Mouse (Mus musculus) brain, embryonic 18.5 days (tissue): ENCODE data around the gene Apod.
"Not testable (repeated sequence)": the region's sequence is repeated elsewhere in the genome, so short reads cannot be mapped to it uniquely, and the experiment has no call there.

Experiments used
- DNase-seq: peaks from one replicate; pipeline ENCODE4 v3.0.0-alpha.2; 2012; ENCODE audit warnings: low read depth, low spot score

Apod gene

GRCm38 (mm10) chr16:31321501-31321900 lies 6.9 kb upstream of the Apod start:
- DNase-seq: no peak

DNA sequence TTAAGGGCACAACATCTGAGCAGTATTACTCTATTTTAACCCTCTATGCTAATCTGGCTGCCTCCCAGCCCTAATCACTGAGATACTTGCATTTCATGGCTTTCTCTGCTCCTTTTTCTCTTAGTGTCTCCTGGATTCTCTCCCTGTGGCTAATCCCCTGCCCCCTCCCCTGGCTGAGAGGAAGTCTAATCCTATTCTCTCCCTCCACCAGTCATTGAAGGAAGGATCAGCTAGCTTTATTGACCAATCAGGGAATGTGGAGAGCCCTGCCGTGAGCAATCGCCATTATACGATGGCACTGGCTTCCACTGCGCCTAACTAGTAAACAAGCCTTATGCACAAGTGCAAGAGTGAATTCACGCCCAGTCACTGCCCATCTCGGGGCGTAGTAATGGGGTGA lies 6.3 kb upstream of the Apod start:
- no peak for DNase-seq

DNA sequence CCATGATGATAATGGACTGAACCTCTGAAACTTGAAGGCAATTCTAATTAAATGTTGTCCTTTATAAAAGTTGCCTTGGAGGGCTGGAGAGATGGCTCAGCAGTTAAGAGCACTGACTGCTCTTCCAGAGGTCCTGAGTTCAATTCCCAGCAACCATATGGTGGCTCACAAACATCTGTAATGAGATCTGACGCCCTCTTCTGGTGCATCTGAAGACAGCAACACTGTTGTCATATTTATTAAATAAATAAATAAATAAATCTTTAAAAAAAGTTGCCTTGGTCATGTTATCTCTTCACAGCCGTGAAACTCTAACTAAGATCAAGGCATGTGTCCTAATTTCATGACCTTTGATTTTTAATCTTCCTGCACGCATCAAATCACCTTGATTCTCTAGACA lies 5.1 kb upstream of the Apod start:
- not testable (repeated sequence) for DNase-seq

DNA sequence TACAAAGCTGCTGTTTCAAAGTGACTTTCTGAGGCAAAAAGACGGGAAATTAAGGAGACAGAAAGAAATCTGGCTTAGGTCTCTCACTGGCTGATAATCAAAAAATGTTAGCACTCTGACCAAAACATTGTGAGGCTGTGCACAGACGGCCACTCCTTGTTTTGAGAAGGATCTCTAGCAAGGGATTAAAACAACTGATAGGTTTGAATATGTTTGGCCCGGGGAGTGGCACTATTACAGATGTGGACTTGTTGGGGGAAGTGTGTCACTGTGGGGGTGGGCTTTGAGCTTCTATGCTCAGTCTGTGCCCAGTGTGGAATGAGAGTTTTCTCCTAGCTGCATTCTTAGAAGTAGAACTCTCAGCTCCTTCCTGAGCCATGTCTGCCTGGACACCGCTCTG lies 4.7 kb upstream of the Apod start:
- DNase-seq: no peak

DNA sequence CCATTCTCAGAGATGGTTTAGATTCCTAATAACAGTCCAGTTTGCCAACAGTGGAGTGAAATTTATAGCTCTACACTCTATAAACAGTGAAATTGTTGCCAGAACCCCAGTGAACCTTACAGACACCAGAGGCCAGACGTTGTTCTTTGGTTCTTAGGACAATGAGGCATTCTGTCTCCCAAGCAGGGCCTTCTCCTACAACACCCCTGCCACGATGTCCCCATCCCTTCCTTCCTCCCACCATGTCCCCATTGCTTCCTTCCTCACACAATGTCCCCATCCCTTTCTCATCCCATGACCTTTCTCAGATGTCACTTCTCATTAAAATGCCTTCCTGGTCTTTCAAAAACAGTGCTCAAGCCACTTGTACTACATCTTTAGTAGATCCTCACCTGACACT lies 3.8 kb upstream of the Apod start:
- no peak for DNase-seq

GRCm38 (mm10) chr16:31316246-31317143 lies 1.9 kb upstream of the Apod start:
- DNase-seq: not testable (repeated sequence)

DNA sequence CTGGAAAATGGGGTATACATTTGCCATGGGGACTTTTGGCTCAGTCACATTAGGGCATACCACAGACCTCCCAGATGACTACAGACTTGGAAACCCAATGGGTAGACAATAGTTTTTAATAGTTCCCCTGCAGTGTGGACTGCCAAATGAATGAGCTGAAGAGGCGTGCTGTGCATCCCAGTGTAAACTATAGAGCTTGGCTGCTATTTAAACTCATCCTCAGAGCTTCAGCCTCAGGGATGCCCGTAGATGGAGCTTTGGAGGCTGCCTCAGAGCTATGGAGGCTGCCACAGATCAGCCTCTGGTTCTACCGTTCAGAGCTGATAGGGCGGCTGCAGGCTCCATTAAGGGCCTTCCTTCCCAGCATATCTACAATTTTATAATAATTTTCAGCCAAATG lies 686 bp upstream of the Apod start:
- DNase-seq: no peak

DNA sequence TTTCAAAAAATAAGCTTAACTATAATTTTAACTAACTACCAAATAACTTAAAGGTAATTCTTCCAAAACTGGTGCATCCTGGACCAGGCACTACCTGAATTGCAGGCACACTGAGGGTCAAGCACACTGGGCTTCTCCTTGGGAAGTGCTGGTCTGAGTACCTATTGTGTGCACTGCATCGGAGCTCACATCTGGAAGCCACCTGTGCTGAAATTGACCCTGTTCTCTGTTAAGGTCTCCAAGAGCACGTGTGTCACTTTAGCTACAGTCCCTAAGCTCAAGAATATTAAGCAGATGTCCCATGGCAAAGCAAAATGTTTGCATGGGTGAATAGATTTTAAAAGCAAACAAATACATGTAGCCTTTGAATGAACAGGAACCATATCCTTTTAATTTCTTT lies 997 bp downstream of the Apod start:
- no peak for DNase-seq

- DNase-seq: no peak
Measured at GRCm38 (mm10) chr16:31312296-31312695, 2.3 kb downstream of the Apod start.

DNA sequence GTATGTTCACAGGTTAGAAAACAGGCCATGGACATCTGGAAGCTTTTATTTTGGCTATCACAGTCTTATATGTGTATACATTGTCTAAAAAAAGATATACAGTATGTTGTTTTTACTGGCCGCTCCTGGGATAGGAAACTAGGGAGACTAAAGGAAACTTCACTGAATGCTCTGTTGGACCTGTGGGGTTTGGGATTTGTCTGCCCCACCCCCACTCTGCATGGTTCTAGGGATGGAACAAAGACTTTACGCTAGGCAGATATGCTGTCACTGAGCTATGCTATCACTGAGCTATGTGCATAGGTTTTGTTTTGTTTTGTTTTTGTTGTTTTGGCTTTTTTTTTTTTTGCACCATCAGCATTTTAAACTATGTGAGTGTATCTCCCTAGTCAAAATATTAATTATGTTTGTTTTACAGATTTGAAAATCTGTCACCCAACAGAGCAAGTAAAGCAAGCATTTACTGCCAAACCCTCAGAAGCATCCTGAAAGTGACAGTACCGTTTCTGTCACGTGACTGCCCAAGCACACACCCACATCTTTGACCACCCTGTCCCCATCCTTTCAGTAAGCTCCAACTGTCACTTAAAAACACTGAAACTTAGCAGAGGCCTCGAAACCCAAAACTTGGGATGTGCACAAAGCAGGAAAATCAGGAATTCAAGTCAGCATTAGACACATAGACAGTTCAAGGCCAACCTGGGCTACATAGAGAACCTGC lies 9.2 kb downstream of the Apod start:
- no peak for DNase-seq

DNA sequence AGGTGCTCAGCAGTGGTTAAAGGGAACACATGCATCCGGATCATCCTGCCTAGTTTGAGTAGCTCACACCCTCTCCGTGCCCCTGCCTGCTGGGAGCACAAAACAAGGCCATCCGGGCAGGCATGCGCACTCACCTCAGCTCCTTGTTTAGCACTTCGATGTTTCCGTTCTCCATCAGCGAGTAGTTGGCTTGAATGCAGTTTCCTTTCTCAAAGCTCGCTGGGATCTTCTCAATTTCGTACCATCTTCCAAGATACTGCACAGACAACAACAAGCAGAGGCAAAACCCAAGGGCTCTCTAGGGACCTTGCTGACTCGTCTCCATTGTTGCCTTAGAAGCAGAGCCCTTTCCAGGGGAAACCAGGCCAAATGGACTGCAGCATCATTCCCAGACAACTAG lies 11.3 kb downstream of the Apod start:
- no peak for DNase-seq

DNA sequence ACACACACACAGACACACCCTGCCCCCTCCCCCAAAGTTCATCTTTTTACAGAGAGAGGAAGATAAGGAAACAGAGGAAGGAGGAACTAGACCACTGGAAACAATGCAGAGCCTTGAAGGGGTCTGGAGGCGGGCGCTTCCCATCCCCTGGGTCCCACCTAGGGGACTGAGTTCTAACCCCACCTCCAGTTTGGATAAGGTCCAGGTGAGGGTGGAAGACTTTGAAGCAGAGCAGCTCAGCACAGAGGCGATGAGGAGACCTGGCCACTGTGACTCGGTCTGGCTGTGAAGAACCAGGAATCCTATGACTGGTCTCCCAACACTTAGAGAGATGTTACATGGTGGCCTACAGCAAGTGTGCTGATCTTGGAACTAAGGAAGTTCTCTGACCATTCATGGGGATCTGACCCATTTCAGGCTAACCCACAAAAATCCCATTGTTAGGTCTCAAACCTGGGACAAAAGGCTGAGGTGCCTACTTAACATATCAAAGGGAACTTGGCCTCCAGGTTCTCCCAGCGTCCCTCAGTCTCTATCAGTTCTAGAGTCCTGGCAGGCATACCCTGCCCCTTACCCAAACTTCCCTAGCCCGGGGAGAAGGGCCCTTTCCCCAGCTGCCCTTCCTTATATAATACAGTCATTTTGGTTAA lies 13.6 kb downstream of the Apod start:
- no peak for DNase-seq

GRCm38 (mm10) chr16:31300467-31300866 lies 14.1 kb downstream of the Apod start:
- DNase-seq: no peak

GRCm38 (mm10) chr16:31299960-31300353 lies 14.7 kb downstream of the Apod start:
- no peak for DNase-seq

DNA sequence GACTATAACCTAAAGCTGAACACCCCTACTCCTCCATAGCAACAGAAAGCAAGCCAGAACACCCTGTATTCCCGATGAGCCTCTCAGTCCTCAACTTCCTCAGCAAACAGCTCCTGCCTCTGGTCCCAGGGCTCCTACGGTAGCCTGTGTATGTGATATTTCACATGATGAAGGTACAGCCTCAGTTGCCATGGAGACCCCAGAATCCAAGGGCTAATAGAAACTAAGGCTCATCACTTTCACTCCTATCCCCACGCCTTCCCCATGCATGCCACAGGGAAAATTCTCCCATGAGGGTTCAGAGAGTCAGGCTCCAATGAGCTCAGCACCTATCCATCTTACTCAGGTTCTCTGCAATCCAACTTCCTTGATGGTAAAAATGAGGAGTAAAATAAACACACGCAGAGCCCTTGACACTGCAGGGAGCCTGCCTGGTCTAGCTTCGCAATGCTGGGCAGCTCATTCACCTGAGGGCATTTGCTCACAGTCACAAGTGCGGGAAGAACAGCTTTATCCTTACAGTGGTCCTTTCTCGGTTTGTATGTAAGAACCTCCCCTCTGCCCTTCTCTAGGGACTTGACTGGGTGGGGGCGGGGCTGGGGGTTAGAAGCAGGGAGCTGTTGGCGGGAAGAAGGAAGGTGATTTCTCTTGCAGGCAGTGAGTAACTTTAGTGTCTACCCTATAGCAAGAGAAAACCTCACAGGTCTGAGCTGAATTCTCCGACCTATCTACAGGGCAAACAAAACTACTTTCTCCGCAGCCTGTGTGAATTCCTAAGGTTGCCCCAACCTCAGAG lies 15.2 kb downstream of the Apod start:
- DNase-seq: no peak

- DNase-seq: no peak
Measured at GRCm38 (mm10) chr16:31297113-31297512, 17.5 kb downstream of the Apod start.

- no peak for DNase-seq
Measured at GRCm38 (mm10) chr16:31293761-31294160, 20.8 kb downstream of the Apod start.

- no peak for DNase-seq
Measured at GRCm38 (mm10) chr16:31290751-31291365, 23.8 kb downstream of the Apod start.

DNA sequence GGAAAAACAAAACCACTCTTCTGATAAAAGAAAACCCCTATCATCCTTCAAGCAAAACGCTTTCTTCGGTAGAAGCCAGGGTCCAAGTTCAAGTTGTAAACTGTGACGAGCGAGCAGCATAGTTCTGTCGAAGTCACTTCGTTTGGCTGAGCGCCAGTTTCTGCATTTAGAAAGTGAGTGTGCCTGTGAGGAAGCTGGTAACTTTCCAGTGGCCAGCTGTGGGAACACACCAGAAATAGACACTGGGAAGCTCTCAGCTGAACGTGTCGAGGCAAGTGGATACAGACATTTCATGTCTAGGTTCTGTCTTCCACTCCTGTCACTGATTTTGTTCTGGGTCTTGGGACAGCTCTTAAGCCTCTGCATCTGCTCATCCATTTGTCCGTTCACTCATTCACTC lies 24.3 kb downstream of the Apod start:
- no peak for DNase-seq

DNA sequence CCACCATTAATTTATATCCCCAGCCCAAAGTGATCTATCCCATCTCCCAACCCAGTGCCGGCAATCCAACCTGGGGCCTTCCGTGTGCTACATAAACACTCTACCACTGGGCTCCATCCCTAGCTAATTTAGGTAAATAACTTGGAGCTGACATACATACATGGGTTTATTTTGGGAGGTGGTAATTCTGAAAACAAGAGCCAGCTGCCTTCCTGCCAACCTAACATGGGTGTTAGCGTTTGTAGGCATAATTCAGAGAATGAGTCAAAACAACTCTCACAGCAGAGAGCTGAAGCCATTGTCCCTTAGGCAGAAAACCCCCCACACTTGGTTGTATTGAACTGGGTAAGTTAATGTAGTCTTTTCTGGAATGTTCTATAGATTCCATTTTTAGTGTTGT lies 26.9 kb downstream of the Apod start:
- no peak for DNase-seq

DNA sequence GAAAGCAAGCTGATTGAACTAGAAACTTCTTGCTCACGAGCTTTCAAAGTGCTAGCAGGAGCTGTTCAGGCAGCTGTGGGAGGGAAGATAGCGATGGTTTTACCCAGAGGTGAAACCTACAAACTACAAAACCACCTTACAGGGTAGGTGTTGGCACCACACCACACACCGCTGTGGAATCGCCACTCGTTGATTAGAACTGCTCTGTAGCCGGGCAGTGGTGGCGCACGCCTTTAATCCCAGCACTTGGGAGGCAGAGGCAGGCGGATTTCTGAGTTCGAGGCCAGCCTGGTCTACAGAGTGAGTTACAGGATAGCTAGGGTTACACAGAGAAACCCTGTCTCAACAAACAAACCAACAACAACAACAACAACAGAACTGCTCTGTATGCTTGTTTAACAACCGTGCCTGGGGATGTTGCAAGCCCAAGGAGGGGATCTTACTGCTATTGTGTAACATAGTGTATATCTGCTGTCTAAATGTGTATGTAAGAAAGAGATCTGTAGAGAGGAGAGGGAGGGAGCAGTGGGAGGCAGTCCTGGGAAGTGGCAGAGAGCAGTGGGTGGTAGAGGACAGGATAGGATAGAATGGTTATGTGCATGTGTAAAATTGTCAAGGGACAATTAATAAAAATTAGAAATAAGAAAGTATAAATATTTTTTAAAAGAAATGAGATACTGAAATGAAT lies 27.7 kb downstream of the Apod start:
- DNase-seq: no peak
